Mouse (Mus musculus) effector memory CD4-positive, alpha-beta T cell, adult 7 months (primary cell): ENCODE measurements around the gene Srgap1. TPM values are rescaled to one million over a fixed set of nuclear protein-coding genes. Genes with fewer than 3 reads are reported as not detected.

Experiments
- polyA plus RNA-seq: library from polyadenylated mRNA; unstranded; fragments of 100-300 nt; shearing (Covaris generic); gene quantifications from one replicate; pipeline ENCODE4 v1.2.1, GENCODE M21; 2017

Srgap1 gene
- not detected for polyA plus RNA-seq

DNA sequence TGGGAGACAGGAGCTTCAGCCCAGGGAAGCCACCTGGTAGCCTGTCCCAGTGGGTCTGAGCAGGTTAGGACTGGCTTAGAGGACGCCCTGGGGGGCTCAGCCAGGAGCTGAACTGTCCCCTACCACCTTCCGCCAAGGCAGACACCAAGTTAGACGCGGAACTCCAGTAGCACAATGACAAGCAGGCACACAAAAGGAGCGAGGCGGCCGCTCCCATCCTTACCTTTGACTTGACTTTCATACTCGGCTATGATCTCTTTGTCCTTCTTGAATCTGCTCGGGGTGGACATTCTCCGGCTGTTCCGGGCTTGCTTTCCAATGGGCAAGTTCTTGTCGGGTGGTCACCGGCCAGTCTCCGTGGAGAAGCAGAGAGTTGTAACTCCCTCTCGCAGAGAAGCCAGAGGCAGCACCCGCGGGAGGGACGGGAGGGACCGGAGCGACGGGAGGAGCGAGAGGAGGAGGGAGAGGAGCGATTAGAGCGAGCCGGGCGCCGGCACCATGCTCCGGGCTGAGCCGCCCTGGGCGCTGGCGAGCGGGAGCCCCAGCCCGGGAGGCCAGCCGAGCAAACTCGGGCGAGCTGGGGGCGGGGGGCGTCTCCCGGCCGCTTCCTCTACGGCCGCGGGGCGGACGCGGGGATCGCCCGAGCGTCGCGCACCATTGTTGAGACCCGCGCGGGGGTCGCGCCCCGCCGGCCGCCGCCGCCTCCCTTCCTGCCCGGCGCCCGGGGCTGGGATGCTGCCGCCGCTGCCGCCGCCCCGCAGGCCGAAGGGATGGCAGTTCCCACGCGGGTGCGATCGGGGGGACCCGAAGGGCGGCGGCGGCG is at the start of gene Srgap1:
TSS of gene Srgap1 (minus strand) at position 412 of the 823 bp plus-strand sequence.

DNA sequence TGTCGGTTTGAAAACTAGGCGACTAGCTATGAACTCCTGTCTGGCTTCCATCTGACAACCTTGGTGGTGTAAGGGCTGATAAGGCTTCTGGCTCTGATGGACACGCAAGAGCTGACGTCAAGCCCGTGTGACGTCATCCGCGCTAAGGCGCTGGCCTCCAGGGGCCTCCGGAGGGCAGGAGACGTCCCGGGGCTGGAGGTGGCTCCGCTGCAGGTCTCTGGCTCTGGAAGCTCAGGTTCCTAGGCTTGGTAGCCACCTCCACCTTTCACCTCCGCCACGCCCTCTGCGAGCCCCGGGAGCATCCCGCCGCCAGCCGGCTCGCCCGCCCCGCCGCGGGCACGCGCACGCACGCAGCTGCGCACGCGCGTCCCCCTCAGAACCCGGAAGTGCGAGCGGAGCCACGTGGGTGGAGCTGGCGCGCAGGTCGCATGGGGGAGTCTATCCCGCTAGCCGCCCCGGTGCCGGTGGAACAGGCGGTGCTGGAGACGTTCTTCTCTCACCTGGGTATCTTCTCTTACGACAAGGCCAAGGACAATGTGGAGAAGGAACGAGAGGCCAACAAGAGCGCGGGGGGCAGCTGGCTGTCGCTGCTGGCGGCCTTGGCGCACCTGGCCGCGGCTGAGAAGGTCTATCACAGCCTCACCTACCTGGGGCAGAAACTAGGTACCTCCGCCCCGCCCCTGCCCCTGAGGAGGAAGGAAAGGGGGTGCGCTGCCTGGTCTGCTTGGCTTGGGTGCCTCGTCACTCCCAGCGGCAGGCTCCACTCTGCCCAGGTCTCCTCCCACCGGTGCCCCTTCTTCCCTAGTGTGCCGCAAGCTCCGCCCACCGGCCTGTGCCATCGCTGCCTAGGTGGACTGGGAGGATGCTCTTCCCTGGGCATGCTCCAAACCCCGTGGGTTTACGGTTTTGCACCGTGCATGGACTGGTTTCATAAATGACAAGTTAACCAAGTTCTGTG is 307.3 kb downstream of the Srgap1 start, which contains the start of gene BC048403:
TSS of gene BC048403 (plus strand) at position 390 of the 958 bp plus-strand sequence.

Other genes starting within 250 kb of the Srgap1 start
- gene Rxylt1, start 50.1 kb upstream of the Srgap1 start, polyA plus RNA-seq = 19.7 TPM